Mouse (Mus musculus): Measurements from ENCODE around the gene Trim16. TPM values are rescaled to one million over a fixed set of nuclear protein-coding genes. Genes with fewer than 3 reads are reported as not detected.
A peak's percentile ranks its signal among the peaks of the same experiment; 100 is the strongest.

The Trim16 gene
- total RNA-seq, 1 experiment from 2014 or later: 5.5 TPM

- no peak for ATAC-seq (ENCODE audit: extremely low read depth, insufficient number of reproducible peaks, low FRiP score, poor library complexity, severe bottlenecking)
These were observed 6.2 kb downstream of the Trim16 start for GRCm38 (mm10) chr11:62826106-62826733.

- no peak for ATAC-seq (ENCODE audit: extremely low read depth, insufficient number of reproducible peaks, low FRiP score, poor library complexity, severe bottlenecking)
These were observed 7.1 kb downstream of the Trim16 start for GRCm38 (mm10) chr11:62827135-62827534.

GRCm38 (mm10) chr11:62827911-62828310 lies 7.9 kb downstream of the Trim16 start:
- ATAC-seq (ENCODE audit: extremely low read depth, insufficient number of reproducible peaks, low FRiP score, poor library complexity, severe bottlenecking): no peak

DNA sequence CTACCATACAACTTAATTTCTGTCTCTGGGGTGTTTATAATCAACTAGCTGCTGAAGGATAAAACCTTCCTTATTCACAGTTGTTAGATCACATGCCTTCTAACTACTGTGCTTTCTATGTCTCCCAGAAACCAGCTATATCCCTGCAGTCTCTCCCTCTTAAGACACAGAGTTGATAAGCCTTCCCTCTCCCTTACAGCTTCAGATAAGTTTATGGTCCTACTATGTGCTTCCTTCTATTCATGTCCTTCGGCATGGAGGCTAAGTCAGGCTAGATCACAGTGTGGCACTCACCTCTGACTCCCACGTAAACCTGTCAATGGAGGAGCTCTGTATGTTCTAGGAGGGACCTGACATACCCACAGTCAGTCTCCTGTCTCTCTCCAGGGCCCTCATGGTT lies 10.4 kb downstream of the Trim16 start:
- ATAC-seq (ENCODE audit: extremely low read depth, insufficient number of reproducible peaks, low FRiP score, poor library complexity, severe bottlenecking): no peak

- ATAC-seq (ENCODE audit: extremely low read depth, insufficient number of reproducible peaks, low FRiP score, poor library complexity, severe bottlenecking): no peak
These were observed 11.9 kb downstream of the Trim16 start for GRCm38 (mm10) chr11:62831906-62832305.

- ATAC-seq (ENCODE audit: extremely low read depth, insufficient number of reproducible peaks, low FRiP score, poor library complexity, severe bottlenecking): no peak
These were observed 24.5 kb downstream of the Trim16 start for GRCm38 (mm10) chr11:62844562-62844961.

DNA sequence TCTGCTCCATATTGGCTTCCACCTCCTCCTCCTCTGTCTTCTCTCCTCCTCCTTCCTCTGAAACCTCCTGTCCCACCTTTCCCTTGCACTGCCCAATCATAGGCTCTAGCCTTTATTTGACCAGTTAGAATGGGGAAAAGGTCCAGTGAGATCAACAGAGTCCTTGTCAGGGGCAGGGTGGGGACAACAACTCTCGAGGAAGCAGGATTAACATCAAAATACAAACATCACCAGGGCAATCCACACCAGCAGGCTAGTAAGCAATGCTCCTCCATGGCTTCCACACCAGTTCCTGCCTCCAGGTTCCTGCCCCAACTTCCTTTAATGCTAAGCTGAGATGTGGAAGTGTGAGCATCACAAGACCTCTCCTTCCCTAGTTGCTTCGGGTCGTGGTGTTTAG lies 25.7 kb downstream of the Trim16 start:
- no peak for ATAC-seq (ENCODE audit: extremely low read depth, insufficient number of reproducible peaks, low FRiP score, poor library complexity, severe bottlenecking)

GRCm38 (mm10) chr11:62846961-62847654 lies 27.1 kb downstream of the Trim16 start, which contains the start of gene Fbxw10:
Gene Fbxw10 (plus strand): TSS chr11:62847069.
- ATAC-seq (ENCODE audit: extremely low read depth, insufficient number of reproducible peaks, low FRiP score, poor library complexity, severe bottlenecking): peak; percentile 42; the same call in 1 of the 2 replicates

DNA sequence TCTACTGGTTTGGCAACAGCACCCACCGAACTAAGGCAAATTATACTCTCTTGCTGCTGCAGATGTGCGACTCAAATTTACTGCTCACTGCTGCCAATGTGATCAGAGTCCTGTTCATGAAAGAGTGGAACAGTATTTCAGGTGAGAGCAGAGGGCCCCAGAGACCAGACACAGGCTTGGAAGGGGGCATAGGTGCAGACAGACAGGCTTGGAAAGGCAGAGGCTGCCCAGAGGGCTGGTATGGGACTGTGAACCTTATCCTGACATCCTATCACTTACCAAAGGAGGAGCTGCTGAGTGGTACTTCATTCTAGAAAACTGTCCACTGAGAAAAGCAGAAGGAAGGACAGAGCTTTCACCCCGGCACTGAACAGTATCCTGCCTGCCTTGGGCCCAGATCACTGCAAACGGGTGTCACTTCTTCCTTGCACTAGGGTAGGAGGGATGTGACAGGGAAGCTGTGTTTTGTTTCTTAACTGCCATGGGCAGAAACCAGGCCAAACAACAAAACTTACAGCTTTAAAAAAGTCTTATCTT lies 27.7 kb downstream of the Trim16 start:
- ATAC-seq (ENCODE audit: extremely low read depth, insufficient number of reproducible peaks, low FRiP score, poor library complexity, severe bottlenecking): 0 out of 2 replicates have a peak, but pooled peaks have one; percentile 27

GRCm38 (mm10) chr11:62848301-62848700 lies 28.3 kb downstream of the Trim16 start:
- ATAC-seq (ENCODE audit: extremely low read depth, insufficient number of reproducible peaks, low FRiP score, poor library complexity, severe bottlenecking): no peak

DNA sequence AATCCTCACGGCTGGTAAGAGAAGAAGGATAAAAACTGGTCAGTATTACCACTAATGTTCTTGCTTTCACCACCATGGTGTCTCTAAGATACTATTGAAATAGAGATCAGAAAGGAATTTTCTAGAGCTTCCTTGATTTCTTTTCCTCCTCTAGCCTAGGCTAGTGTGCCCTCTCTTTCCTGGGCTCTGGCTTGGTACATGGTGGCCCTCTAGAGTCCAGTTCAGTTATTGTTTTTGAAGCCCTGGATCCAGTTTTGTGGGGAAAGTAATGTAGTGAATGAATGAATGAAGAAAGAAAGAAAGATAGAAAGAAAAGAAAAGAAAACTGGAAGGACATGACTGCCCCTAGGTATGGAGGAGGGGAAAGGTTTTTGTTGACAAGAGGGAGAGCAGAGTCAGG lies 31.2 kb downstream of the Trim16 start:
- no peak for ATAC-seq (ENCODE audit: extremely low read depth, insufficient number of reproducible peaks, low FRiP score, poor library complexity, severe bottlenecking)

- no peak for ATAC-seq (ENCODE audit: extremely low read depth, insufficient number of reproducible peaks, low FRiP score, poor library complexity, severe bottlenecking)
These were observed 33.3 kb downstream of the Trim16 start for GRCm38 (mm10) chr11:62853334-62853733.

GRCm38 (mm10) chr11:62865562-62865961 lies 45.5 kb downstream of the Trim16 start:
- ATAC-seq (ENCODE audit: extremely low read depth, insufficient number of reproducible peaks, low FRiP score, poor library complexity, severe bottlenecking): no peak

DNA sequence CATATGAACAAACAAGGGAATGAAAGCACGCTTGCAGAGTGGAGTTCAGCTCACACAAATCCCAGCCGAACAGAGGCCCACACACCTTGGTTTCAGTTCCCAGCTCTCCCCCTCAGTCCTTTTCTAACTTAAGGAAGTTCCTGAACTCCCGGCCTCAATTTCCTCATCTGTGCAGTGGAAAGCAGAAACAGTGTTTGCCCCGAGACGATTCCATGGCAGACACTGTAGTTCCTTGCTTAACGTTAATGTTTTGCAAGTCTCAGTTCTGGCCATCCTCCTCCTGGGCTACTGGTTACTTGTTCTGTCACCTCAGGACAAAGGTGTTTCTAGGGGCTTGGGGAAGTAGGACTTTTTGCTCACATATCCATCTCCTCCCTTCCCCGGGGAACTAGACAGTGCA lies 46.7 kb downstream of the Trim16 start:
- no peak for ATAC-seq (ENCODE audit: extremely low read depth, insufficient number of reproducible peaks, low FRiP score, poor library complexity, severe bottlenecking)

DNA sequence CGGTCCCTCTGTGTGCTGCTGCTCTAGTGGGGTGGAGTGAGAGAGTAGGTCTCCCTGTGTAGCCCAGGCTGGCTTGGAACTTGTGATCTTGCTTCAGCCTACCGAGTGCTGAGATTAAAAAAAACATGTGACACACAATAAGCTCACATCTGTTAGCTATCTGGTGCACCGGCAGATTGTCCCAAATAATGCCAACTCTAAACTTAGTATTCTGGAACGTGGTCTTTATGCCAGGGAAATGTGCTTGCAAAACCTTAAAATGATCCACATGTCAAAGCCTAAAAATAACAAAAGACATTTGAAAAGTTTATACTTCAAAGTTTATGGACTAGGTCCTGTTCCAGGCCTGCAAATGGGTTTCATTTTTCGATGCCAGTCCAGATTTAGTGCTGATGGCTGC lies 49.2 kb downstream of the Trim16 start:
- ATAC-seq (ENCODE audit: extremely low read depth, insufficient number of reproducible peaks, low FRiP score, poor library complexity, severe bottlenecking): no peak

GRCm38 (mm10) chr11:62869715-62870371 lies 49.8 kb downstream of the Trim16 start:
- ATAC-seq (ENCODE audit: extremely low read depth, insufficient number of reproducible peaks, low FRiP score, poor library complexity, severe bottlenecking): no peak

DNA sequence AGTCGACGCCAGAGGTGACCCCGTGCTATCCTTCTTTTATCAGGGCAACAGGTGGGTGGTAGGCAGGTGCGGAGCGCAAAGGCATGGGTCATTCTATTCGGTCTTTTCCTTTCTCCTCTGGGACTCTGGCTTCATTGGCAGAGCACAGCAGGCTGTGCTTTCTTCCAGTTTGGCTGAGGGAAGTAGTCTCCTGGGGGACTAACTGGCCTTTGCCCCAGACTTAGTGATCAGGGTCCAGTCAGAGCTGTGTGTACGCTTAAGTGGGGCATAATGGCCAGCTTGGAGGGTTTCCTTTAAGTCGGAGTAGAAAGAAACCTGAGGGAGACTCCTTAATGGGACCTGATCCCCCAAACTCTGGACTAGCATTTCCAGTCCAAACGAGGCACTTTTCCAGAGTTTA lies 53.4 kb downstream of the Trim16 start:
- ATAC-seq (ENCODE audit: extremely low read depth, insufficient number of reproducible peaks, low FRiP score, poor library complexity, severe bottlenecking): no peak

GRCm38 (mm10) chr11:62875696-62876095 lies 55.7 kb downstream of the Trim16 start:
- no peak for ATAC-seq (ENCODE audit: extremely low read depth, insufficient number of reproducible peaks, low FRiP score, poor library complexity, severe bottlenecking)

DNA sequence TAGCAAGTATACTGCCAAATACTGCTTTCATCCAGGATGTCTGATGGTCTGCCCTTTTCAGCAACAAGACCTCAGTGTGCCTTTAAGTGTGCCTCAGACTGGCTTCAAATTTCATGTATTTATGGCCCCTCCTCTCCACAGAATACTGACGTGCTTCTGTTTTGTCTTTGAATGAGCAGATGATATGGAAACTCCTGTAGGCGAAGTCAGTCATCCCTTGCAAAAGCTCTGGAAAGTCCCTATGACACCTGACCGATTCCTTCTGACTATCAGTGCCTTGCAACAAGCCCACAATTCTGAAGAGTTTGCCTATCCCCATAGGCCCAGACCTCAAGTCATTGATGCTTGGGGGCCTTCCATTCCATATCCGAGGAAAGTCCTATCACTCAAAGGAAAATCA lies 56.4 kb downstream of the Trim16 start:
- no peak for ATAC-seq (ENCODE audit: extremely low read depth, insufficient number of reproducible peaks, low FRiP score, poor library complexity, severe bottlenecking)

- no peak for ATAC-seq (ENCODE audit: extremely low read depth, insufficient number of reproducible peaks, low FRiP score, poor library complexity, severe bottlenecking)
These were observed 57.4 kb downstream of the Trim16 start for GRCm38 (mm10) chr11:62877391-62877790.

Data from neutrophil, adult 5-6 weeks (primary cell).